Comparison of ENCODE assay signal across 10 mouse cellular contexts in genomic region chr11:16257473-16257921, GRCm38 (mm10). TPM values are rescaled to one million over a fixed set of nuclear protein-coding genes. Genes with fewer than 3 reads are reported as not detected.
DNase-seq lines count a peak whose midpoint lies in the region; ATAC-seq lines count a peak whose summit lies in the region.
"Had no signal": no experiment of that assay in that cellular context is flagged by ENCODE, and none has a peak within 500 bp of the region (broad histone marks: within the 10 kb centered on the region; RNA-seq: fewer than 3 reads in every experiment).

Gene Vstm2a (plus strand): TSS chr11:16257724.

- peak within 1 kb of the TSS; percentile 59 for H3K9ac ChIP-seq in forebrain, embryonic 12.5 days
- H3K9ac ChIP-seq in intestine, embryonic 14.5 days (ENCODE audit: low read length): peak within 1 kb of the TSS; percentile 16; the same call in 1 of the 2 replicates
- peak within 1 kb of the TSS; percentile 64 for H3K9ac ChIP-seq in neural tube, embryonic 12.5 days

- peak within 1 kb of the TSS; percentile 34; the same call in 1 of the 2 replicates for H3K4me3 ChIP-seq in brown adipose tissue, adult 24 weeks (ENCODE audit: insufficient read depth, low read depth, low read length)
- H3K4me3 ChIP-seq in forebrain, embryonic 12.5 days (replicated peaks): peak within 1 kb of the TSS; percentile 62
- peak within 1 kb of the TSS; percentile 52 for H3K4me3 ChIP-seq in intestine, embryonic 14.5 days (ENCODE audit: low read depth, low read length)
- peak within 1 kb of the TSS; percentile 63 for H3K4me3 ChIP-seq in neural tube, embryonic 12.5 days

- peak; percentile 84 for ATAC-seq in forebrain, embryonic 12.5 days (ENCODE audit: low FRiP score)
- ATAC-seq in intestine, embryonic 14.5 days (replicated peaks; ENCODE audit: low FRiP score, low TSS enrichment, low read depth): peak; percentile 76
- peak; percentile 80 for ATAC-seq in neural tube, embryonic 12.5 days (ENCODE audit: low FRiP score, low read depth)

- DNase-seq in gastrocnemius, postnatal 4 days (ENCODE audit: low spot score in 2 of 2): peak; percentile 18 to 39
- DNase-seq in gastrocnemius, adult 8-10 months (ENCODE audit: low spot score in 2 of 2): no peak
- DNase-seq in intestine, embryonic 14.5 days (ENCODE audit: low spot score): peak; percentile 71
- peak; percentile 64 to 79 for DNase-seq in left cerebral cortex, postnatal 14 days (ENCODE audit: low spot score in 2 of 2)
- DNase-seq in c-Kit-positive CD71-positive TER-119-positive erythroid progenitor cells, embryonic 14.5 days (ENCODE audit: low spot score): no peak

- H3K9me3 ChIP-seq in forebrain, embryonic 12.5 days: no peaks in the 10 kb centered on the region
- H3K9me3 ChIP-seq in intestine, embryonic 14.5 days (ENCODE audit: control insufficient read depth, low read length): no peaks in the 10 kb centered on the region
- H3K9me3 ChIP-seq in neural tube, embryonic 12.5 days: no peaks in the 10 kb centered on the region

- H3K36me3 ChIP-seq in forebrain, embryonic 12.5 days (replicated peaks): no peaks in the 10 kb centered on the region
- no peaks in the 10 kb centered on the region for H3K36me3 ChIP-seq in intestine, embryonic 14.5 days (ENCODE audit: control insufficient read depth, insufficient read depth, low read length)
- H3K36me3 ChIP-seq in neural tube, embryonic 12.5 days: no peaks in the 10 kb centered on the region

- peak within 1 kb of the TSS; percentile 76 for H3K4me2 ChIP-seq in forebrain, embryonic 12.5 days
- peak within 1 kb of the TSS; percentile 69 for H3K4me2 ChIP-seq in intestine, embryonic 14.5 days (ENCODE audit: low read length)
- H3K4me2 ChIP-seq in neural tube, embryonic 12.5 days (replicated peaks): peak within 1 kb of the TSS; percentile 91

- WGBS in forebrain, embryonic 12.5 days: under 1% methylated on average over 44 of the region's 44 CpGs
- whole genome bisulfite sequencing in intestine, embryonic 14.5 days: under 1% methylated on average over 44 of the region's 44 CpGs
- WGBS in neural tube, embryonic 12.5 days: under 1% methylated on average over 44 of the region's 44 CpGs

- H3K27me3 ChIP-seq in forebrain, embryonic 12.5 days: peaks cover 46% of the 10 kb centered on the region
- peaks cover 43% of the 10 kb centered on the region for H3K27me3 ChIP-seq in intestine, embryonic 14.5 days (replicated peaks; ENCODE audit: control insufficient read depth, insufficient read depth, low read length)
- peaks cover 37% of the 10 kb centered on the region for H3K27me3 ChIP-seq in neural tube, embryonic 12.5 days (replicated peaks)
- H3K27me3 ChIP-seq: CH12.LX had no signal

- intact Hi-C loops in left cerebral cortex, postnatal 14 days (cut with DNase I): no loop called here

- H3K27ac ChIP-seq in brown adipose tissue, adult 24 weeks (replicated peaks; ENCODE audit: low read depth, low read length): no peak within 1 kb of the TSS
- 0 out of 2 replicates have a peak within 1 kb of the TSS, but pooled peaks have one; percentile 25 for H3K27ac ChIP-seq in forebrain, embryonic 12.5 days
- H3K27ac ChIP-seq in intestine, embryonic 14.5 days (ENCODE audit: low read depth): no peak within 1 kb of the TSS
- H3K27ac ChIP-seq in neural tube, embryonic 12.5 days: no peak within 1 kb of the TSS

- H3K4me1 ChIP-seq in brown adipose tissue, adult 24 weeks (ENCODE audit: control insufficient read depth, insufficient read depth, insufficient read length, low read length): no peaks in the 10 kb centered on the region
- peaks cover 5% of the 10 kb centered on the region for H3K4me1 ChIP-seq in forebrain, embryonic 12.5 days
- H3K4me1 ChIP-seq in intestine, embryonic 14.5 days (replicated peaks; ENCODE audit: control insufficient read depth, insufficient read depth, low read length): 0 out of 2 replicates have a peak, but pooled peaks cover 3% of the 10 kb centered on the region
- 0 out of 2 replicates have a peak, but pooled peaks cover 7% of the 10 kb centered on the region for H3K4me1 ChIP-seq in neural tube, embryonic 12.5 days

RNA-seq across cellular contexts. Expression of gene Vstm2a, which starts in this region (rescaled TPM):
- total RNA-seq in gastrocnemius, postnatal 4 days (2021): 1 to 10 TPM; 2.2 to 2.9 TPM
- total RNA-seq in gastrocnemius, adult 8-10 months (2022): not detected
- polyA plus RNA-seq in brown adipose tissue, adult 24 weeks (2012; ENCODE audit: insufficient read depth, insufficient read length, missing spikeins): not detected in 2 replicates
- polyA plus RNA-seq in forebrain, embryonic 12.5 days (2016; fragmentation: Nextera tagmentation; extraction: Ambion mirVana): 10.4 and 11.7 TPM in 2 replicates
- 2.9 and 3.1 TPM in 2 replicates for polyA plus RNA-seq in intestine, embryonic 14.5 days (2014; fragmentation: Nextera tagmentation; extraction: Ambion mirVana)
- total RNA-seq in left cerebral cortex, postnatal 14 days (2021): 100 to 1,000 TPM; 139 to 162 TPM
- 12.3 and 15.0 TPM in 2 replicates for polyA plus RNA-seq in neural tube, embryonic 12.5 days (2016; fragmentation: Nextera tagmentation; extraction: Ambion mirVana)
- total RNA-seq: CH12.LX had no signal
- polyA plus RNA-seq: large intestine, adult 2 months had no signal

Comparison
In these comparisons a context has a peak if more than half of its experiments do, and no peak if none do; other contexts are left out.
1. RNA of gene Vstm2a (total RNA-seq): 139 to 162 TPM in left cerebral cortex, postnatal 14 days; 2.2 to 2.9 TPM in gastrocnemius, postnatal 4 days and not detected in gastrocnemius, adult 8-10 months; every median in the first group is over 10 times any median in the second.
2. DNase-seq: peak in gastrocnemius, postnatal 4 days (2 of 2), intestine, embryonic 14.5 days (single experiment) and left cerebral cortex, postnatal 14 days (2 of 2); none in gastrocnemius, adult 8-10 months (0 of 2) and c-Kit-positive CD71-positive TER-119-positive erythroid progenitor cells, embryonic 14.5 days (single experiment).
3. Peak in every context shown above with its lines, with median percentiles within 50 percentile points of each other: H3K4me3 ChIP-seq, ATAC-seq, H3K4me2 ChIP-seq and H3K9ac ChIP-seq.